Comparison of ENCODE assay signal across 21 mouse cellular contexts in the genomic region with DNA sequence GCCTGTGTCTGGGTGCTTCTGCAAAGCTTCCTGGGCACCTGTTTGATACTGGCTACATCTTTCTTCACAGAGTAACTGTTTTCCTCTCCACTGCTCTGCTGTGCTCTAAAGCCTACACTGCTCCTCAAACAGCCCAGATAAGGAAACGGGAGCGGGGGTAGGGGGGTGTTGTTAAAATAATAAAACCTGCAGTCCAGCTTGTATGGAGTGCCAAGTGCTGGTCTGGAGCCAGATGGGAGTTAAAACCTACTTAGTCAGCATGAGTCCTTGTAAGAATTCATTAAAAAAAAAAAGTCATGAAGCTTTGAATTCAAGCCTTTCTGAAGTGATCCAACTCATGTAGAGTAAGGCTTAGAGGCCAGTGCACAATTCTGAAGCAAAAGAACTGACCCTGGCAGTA.
DNase-seq lines count a peak whose midpoint lies in the region; ATAC-seq and TF ChIP-seq lines count a peak whose summit lies in the region.
"Had no signal": no experiment of that assay in that cellular context is flagged by ENCODE, and none has a peak within 500 bp of the region (broad histone marks: within the 10 kb centered on the region; RNA-seq: fewer than 3 reads in every experiment).

No protein-coding gene starts in this region.

- H3K27ac ChIP-seq in embryonic facial prominence, embryonic 14.5 days (replicated peaks; ENCODE audit: low read depth, low read length): no peak overlapping the region
- H3K27ac ChIP-seq in embryonic facial prominence, embryonic 10.5 days (replicated peaks): no peak overlapping the region
- 0 out of 2 replicates have a peak overlapping the region, but pooled peaks have one; percentile 39 for H3K27ac ChIP-seq in liver, postnatal 0 days (ENCODE audit: low read depth)
- no peak overlapping the region for H3K27ac ChIP-seq in stomach, postnatal 0 days (replicated peaks)
- H3K27ac ChIP-seq: embryonic facial prominence, embryonic 13.5 days; hindbrain, embryonic 12.5 days; liver, embryonic 13.5 days; macrophage; neural tube, embryonic 12.5 days; stomach, embryonic 15.5 days had no signal

- DNase-seq in embryonic facial prominence, embryonic 14.5 days (ENCODE audit: low spot score): peak; percentile 2
- no peak for DNase-seq in embryonic facial prominence, embryonic 10.5 days (ENCODE audit: low spot score)
- DNase-seq in liver, postnatal 0 days: no peak
- no peak for DNase-seq in liver
- peak; percentile 9 for DNase-seq in ovary, postnatal 36 days (ENCODE audit: low spot score)
- DNase-seq in ovary, postnatal 10 days (ENCODE audit: low spot score): no peak
- DNase-seq in stomach, postnatal 0 days (ENCODE audit: low spot score): peak; percentile 16
- DNase-seq: B cell, adult 2 months; forebrain, postnatal 0 days; gastrocnemius, postnatal 36 days; kidney, adult 9 months; kidney, postnatal 25 days; liver, embryonic 13.5 days; right cerebral cortex, postnatal 25 days; thymus, adult 2 months had no signal

- no peak overlapping the region for H3K4me3 ChIP-seq in embryonic facial prominence, embryonic 14.5 days (ENCODE audit: low read depth, low read length)
- no peak overlapping the region for H3K4me3 ChIP-seq in embryonic facial prominence, embryonic 10.5 days
- H3K4me3 ChIP-seq in liver, postnatal 0 days (ENCODE audit: low read depth, low read length): no peak overlapping the region
- H3K4me3 ChIP-seq in stomach, postnatal 0 days (ENCODE audit: low read depth, low read length): no peak overlapping the region
- H3K4me3 ChIP-seq: embryonic facial prominence, embryonic 13.5 days; hindbrain, embryonic 12.5 days; liver, embryonic 13.5 days; neural tube, embryonic 12.5 days; stomach, embryonic 15.5 days had no signal

- no peak for TF ChIP-seq CTCF in liver, postnatal 0 days (IDR thresholded peaks at IDR 0.05; ENCODE audit: low read depth)
- TF ChIP-seq CTCF in stomach, postnatal 0 days (IDR thresholded peaks at IDR 0.05; ENCODE audit: low read depth): no peak

- H3K27me3 ChIP-seq in embryonic facial prominence, embryonic 14.5 days (replicated peaks; ENCODE audit: control insufficient read depth, insufficient read depth, low read length): no peaks in the 10 kb centered on the region
- no peaks in the 10 kb centered on the region for H3K27me3 ChIP-seq in embryonic facial prominence, embryonic 10.5 days (replicated peaks; ENCODE audit: low read depth, poor library complexity, severe bottlenecking)
- no peaks in the 10 kb centered on the region for H3K27me3 ChIP-seq in liver, postnatal 0 days (ENCODE audit: insufficient read depth, low read length)
- H3K27me3 ChIP-seq in stomach, postnatal 0 days (ENCODE audit: control insufficient read depth, insufficient read depth, low read length): no peaks in the 10 kb centered on the region
- H3K27me3 ChIP-seq: hindbrain, embryonic 12.5 days; liver, embryonic 13.5 days; neural tube, embryonic 12.5 days; stomach, embryonic 15.5 days had no signal

- WGBS in embryonic facial prominence, embryonic 14.5 days: 51% methylated on average over 2 of the region's 2 CpGs
- 85% methylated on average over 2 of the region's 2 CpGs for WGBS in embryonic facial prominence, embryonic 10.5 days
- 39% methylated on average over 2 of the region's 2 CpGs for WGBS in liver, postnatal 0 days (ENCODE audit: insufficient replicate concordance)
- 28% methylated on average over 2 of the region's 2 CpGs for WGBS in stomach, postnatal 0 days

- TF ChIP-seq EP300 in liver, postnatal 0 days (IDR thresholded peaks at IDR 0.05; ENCODE audit: low read depth): no peak
- no peak for TF ChIP-seq EP300 in stomach, postnatal 0 days (optimal IDR thresholded peaks at IDR 0.05)

- H3K4me1 ChIP-seq in embryonic facial prominence, embryonic 14.5 days (ENCODE audit: control insufficient read depth, insufficient read depth, low read length): no peaks in the 10 kb centered on the region
- H3K4me1 ChIP-seq in embryonic facial prominence, embryonic 10.5 days: no peaks in the 10 kb centered on the region
- no peaks in the 10 kb centered on the region for H3K4me1 ChIP-seq in liver, postnatal 0 days (ENCODE audit: insufficient read depth)
- H3K4me1 ChIP-seq in stomach, postnatal 0 days (replicated peaks; ENCODE audit: control insufficient read depth, insufficient read depth): no peaks in the 10 kb centered on the region
- H3K4me1 ChIP-seq: embryonic facial prominence, embryonic 13.5 days; liver, embryonic 13.5 days; stomach, embryonic 15.5 days had no signal

- H3K9me3 ChIP-seq in embryonic facial prominence, embryonic 14.5 days (ENCODE audit: control insufficient read depth, low read length): no peaks in the 10 kb centered on the region
- no peaks in the 10 kb centered on the region for H3K9me3 ChIP-seq in embryonic facial prominence, embryonic 10.5 days
- no peaks in the 10 kb centered on the region for H3K9me3 ChIP-seq in liver, postnatal 0 days (ENCODE audit: low read length)
- no peaks in the 10 kb centered on the region for H3K9me3 ChIP-seq in stomach, postnatal 0 days (ENCODE audit: control insufficient read depth, low read length)
- H3K9me3 ChIP-seq: embryonic facial prominence, embryonic 13.5 days; hindbrain, embryonic 12.5 days; liver, embryonic 13.5 days; neural tube, embryonic 12.5 days; stomach, embryonic 15.5 days had no signal

- no peaks in the 10 kb centered on the region for H3K36me3 ChIP-seq in embryonic facial prominence, embryonic 14.5 days (ENCODE audit: control insufficient read depth, insufficient read depth, low read length)
- H3K36me3 ChIP-seq in embryonic facial prominence, embryonic 10.5 days (replicated peaks): no peaks in the 10 kb centered on the region
- H3K36me3 ChIP-seq in liver, postnatal 0 days (replicated peaks; ENCODE audit: insufficient read depth, low read length): no peaks in the 10 kb centered on the region
- H3K36me3 ChIP-seq in stomach, postnatal 0 days (ENCODE audit: control insufficient read depth, insufficient read depth, low read length): no peaks in the 10 kb centered on the region
- H3K36me3 ChIP-seq: embryonic facial prominence, embryonic 13.5 days; hindbrain, embryonic 12.5 days; liver, embryonic 13.5 days; neural tube, embryonic 12.5 days; stomach, embryonic 15.5 days had no signal

- no peak overlapping the region for H3K4me2 ChIP-seq in embryonic facial prominence, embryonic 14.5 days (ENCODE audit: low read depth, low read length)
- H3K4me2 ChIP-seq in liver, postnatal 0 days (ENCODE audit: low read depth, low read length): no peak overlapping the region
- no peak overlapping the region for H3K4me2 ChIP-seq in stomach, postnatal 0 days (replicated peaks; ENCODE audit: low read depth)
- H3K4me2 ChIP-seq: embryonic facial prominence, embryonic 13.5 days; hindbrain, embryonic 12.5 days; liver, embryonic 13.5 days; midbrain, embryonic 11.5 days; neural tube, embryonic 12.5 days; stomach, embryonic 15.5 days had no signal

- no peak for ATAC-seq in embryonic facial prominence, embryonic 14.5 days (ENCODE audit: low read depth)
- ATAC-seq in liver, postnatal 0 days: no peak
- ATAC-seq in stomach, postnatal 0 days (ENCODE audit: low FRiP score, low TSS enrichment): no peak
- ATAC-seq: forebrain, postnatal 0 days had no signal

- no peak overlapping the region for H3K9ac ChIP-seq in embryonic facial prominence, embryonic 14.5 days (ENCODE audit: low read depth, low read length)
- H3K9ac ChIP-seq in liver, postnatal 0 days (replicated peaks): no peak overlapping the region
- no peak overlapping the region for H3K9ac ChIP-seq in stomach, postnatal 0 days (ENCODE audit: low read length)
- H3K9ac ChIP-seq: embryonic facial prominence, embryonic 13.5 days; forebrain, postnatal 0 days; hindbrain, embryonic 12.5 days; liver, embryonic 13.5 days; neural tube, embryonic 12.5 days; stomach, embryonic 15.5 days had no signal

Comparison
In these comparisons a context has a peak if more than half of its experiments do, and no peak if none do; other contexts are left out.
1. DNase-seq: peak in embryonic facial prominence, embryonic 14.5 days (single experiment), ovary, postnatal 36 days (single experiment) and stomach, postnatal 0 days (single experiment); none in embryonic facial prominence, embryonic 10.5 days (single experiment), liver, postnatal 0 days (single experiment), liver (single experiment) and ovary, postnatal 10 days (single experiment).